Mouse (Mus musculus) cerebellum, adult 8-10 months (tissue): ENCODE data around the gene Atp8a2.

Source experiments
- DNase-seq: peaks from one replicate; pipeline ENCODE4 v3.0.0; 2022

The Atp8a2 gene

GRCm38 (mm10) chr14:59695160-59695559, 501.8 kb downstream of the Atp8a2 start:
- no peak for DNase-seq

DNA sequence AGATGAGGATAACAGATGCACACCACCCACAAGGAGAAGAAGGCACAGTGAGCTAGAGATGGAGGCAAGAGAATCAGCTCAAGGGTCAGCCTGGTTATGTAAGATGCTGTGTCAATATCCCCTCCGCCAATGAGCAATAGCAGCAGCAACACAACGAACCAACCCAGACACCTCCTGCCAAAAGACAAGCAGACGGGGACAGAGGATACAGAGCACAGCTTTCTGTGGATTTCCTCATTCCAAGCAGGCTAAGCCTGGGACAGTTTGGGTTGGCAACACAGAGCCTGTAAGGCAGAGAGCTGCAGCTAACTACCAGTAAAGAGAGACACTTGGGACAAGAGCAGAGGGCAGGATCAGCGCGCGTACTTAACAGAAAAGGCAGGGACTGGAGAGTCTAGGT, 504.8 kb downstream of the Atp8a2 start:
- DNase-seq = no peak

- DNase-seq = no peak
These were observed 505.6 kb downstream of the Atp8a2 start for GRCm38 (mm10) chr14:59691402-59691801.

- no peak for DNase-seq
These were observed 506.0 kb downstream of the Atp8a2 start for GRCm38 (mm10) chr14:59690954-59691353.

DNA sequence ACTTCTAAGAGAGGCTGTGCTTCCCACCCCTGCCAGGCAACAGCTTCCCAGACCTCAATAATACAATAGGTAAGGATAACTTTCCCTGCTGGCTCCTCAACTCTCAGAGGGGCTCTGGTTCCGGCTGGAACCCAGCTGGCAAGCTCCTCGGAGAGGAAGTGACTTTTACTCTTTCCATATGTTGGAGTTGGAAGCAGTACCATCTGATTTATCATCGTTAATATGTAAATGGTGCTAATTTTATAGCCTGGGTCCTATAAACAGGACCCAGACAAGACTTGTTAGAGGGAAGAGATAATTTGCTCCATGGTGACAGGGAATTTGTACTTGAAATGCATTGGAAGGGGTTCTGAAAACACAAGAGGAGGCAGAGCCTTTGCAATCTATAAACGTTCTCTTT, 507.4 kb downstream of the Atp8a2 start:
- DNase-seq = no peak

DNA sequence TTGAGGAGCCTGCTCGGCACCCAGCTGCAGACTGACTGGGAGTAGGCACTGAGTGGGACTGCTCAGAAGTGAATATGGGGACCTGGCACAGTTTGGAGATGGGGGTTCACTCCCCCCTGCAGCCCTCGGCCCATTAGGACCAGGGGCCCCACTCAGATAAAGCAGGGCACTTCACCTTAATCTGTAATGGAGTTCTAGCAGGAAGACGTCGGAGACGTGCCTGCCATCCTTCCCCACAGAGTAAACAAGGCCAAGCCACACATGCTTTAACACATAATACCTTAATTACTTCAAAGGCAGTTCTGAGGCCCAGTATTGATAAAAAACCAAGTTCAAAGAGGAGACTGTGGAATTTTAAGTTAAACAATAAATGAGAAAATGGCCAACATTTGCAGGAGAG, 510.8 kb downstream of the Atp8a2 start:
- no peak for DNase-seq

- DNase-seq = no peak
These were observed 511.6 kb downstream of the Atp8a2 start for GRCm38 (mm10) chr14:59685343-59685742.

DNA sequence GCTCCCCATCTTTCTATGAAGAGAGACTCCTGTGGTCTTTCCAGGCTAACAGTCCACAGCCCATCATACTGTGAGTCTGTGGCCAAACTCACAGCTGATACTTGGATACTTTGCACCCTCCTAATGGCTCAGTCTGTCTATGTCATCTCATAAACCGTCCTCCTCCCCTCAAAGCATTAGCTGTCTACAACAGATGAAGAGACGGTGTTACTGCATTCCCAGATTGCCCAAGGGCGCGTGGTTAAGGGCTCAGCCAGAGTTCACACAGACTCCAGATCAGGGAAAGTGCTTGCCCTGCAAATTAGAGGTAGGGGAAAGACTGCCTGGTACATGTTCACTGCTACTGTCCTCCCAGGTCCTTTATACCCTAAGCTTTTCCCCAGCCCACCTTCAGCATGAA, 515.1 kb downstream of the Atp8a2 start:
- no peak for DNase-seq

DNA sequence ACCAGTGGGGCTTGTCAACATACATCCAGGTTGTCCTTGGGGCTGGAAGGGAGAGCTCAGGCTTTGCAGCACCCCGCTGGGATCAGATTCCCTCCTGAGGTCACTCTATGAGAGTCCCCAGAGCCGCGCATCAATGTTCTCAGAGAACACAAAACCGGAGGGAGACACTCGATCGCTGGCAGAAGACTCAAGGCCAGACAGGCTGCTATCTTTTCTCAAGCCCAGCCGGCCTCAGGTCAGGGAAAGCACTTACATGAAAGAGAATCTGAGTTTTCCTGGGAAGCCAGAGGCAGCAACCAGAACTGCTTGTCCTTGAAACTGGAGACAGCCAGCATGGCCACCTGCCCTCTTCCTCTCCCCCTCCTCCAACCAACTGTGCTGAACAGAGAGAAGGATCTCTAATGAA, 519.4 kb downstream of the Atp8a2 start:
- no peak for DNase-seq

GRCm38 (mm10) chr14:59675330-59675729, 521.6 kb downstream of the Atp8a2 start:
- no peak for DNase-seq

GRCm38 (mm10) chr14:59674556-59674955, 522.4 kb downstream of the Atp8a2 start:
- no peak for DNase-seq

DNA sequence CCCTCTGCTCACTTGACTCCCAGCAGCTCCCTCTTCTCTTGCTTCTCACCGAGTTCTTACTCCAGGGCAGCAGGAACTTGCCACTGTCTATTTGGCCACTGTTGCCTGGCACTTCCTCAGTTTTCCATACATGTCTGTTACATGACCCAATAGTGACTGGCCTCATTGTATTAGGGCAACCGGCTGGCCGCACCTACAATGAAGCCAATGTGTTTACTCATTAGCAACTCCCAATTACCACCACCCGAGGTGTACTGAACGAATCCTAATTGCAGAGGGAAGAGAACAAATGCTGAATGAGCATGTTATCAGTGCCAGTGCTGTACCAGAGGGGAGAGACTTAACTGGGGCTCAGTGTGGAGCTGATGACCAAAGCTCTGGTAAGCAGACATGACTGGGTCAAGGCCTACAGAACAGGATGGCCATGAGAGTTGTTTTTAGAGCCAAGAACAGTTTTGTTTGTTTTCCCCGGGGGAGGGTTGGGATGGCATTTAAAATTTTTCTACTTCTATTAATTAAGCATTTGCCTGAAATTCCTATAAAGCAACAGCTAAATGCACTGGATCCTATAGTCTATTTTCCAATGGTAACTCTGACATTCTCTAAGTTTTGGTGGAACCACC, 524.0 kb downstream of the Atp8a2 start:
- no peak for DNase-seq

GRCm38 (mm10) chr14:59657098-59657497, 539.9 kb downstream of the Atp8a2 start:
- DNase-seq = no peak

- DNase-seq = no peak
These were observed 540.4 kb downstream of the Atp8a2 start for GRCm38 (mm10) chr14:59656591-59656990.

DNA sequence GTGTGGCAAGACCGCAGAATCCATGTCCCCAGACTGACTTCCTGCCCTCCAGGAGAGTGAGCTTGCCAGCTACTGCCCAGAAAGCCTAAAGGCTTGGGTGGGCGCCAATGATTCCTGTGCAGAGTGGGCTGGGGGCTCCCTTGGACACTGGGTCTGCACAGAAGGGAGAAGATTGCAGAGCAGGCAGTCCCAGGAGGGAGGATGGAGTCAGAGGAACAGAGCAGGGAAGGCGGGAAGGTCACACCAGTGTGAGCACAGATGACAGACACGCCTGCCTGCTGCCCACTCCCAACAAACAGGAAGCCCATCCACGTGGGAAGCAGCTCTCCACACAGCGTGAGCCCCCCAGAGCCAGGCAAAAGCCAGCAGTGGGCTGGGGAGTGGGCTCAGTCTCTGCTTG, 547.6 kb downstream of the Atp8a2 start:
- no peak for DNase-seq

- no peak for DNase-seq
These were observed 548.4 kb downstream of the Atp8a2 start for GRCm38 (mm10) chr14:59648611-59649010.

- no peak for DNase-seq
These were observed 549.9 kb downstream of the Atp8a2 start for GRCm38 (mm10) chr14:59646826-59647697.

DNA sequence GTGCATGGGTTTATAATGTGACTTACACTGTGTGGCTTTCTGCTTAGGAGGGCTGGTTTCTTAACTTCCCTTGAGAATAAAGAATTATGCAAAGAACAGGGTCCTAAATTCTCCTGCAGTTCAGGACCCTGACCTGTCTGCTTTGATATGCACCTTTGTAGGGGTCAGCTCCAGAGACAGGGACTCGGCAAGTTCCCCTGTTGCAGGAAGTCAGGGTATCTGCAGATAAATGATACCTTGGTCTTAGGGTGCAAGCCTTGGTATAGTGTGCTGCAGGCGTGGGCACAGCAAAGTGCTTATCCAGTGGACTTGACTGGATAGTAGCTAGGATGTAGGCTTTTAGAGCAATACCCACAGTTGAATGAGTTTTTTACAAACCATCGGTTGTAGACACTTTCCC, 552.1 kb downstream of the Atp8a2 start:
- no peak for DNase-seq

DNA sequence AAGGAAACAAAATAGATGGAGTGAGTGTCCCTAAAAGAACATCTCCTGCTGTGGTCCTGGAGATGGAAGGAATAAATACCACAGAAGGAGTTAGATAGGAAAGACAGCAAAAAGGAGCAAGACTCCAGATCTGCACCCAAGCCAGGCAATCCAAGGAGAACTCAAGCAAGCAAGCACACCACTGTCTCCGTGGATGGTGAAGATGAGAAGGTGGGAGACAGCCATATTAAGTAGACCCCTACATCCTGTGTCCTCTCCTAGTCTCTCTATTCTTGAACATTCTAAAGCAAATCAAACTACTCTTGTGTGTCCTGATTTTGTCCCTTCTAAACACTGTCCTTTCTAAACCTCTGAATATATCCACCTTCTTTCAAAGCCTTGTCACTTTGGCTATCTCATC, 552.8 kb downstream of the Atp8a2 start:
- DNase-seq = no peak

- no peak for DNase-seq
These were observed 553.4 kb downstream of the Atp8a2 start for GRCm38 (mm10) chr14:59643582-59643981.

DNA sequence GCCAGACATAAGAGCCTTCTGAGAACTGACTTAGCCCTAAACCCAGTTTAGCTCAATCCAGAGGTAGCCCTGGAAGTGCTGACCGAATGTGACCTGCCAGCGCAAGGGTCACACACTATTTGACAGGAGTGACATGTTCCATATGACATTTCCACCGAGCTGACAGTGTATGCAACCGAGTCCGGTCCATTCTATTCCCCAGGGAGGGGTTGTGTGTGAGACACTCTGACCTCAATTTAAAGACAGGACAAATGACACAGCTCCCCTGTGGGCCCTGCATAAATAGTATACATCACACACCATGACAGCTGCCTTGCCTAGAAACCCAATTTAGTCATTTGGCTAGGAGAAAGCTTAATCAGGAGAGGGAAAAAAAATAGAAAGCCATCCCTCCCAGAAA, 555.1 kb downstream of the Atp8a2 start:
- DNase-seq = no peak

- no peak for DNase-seq
These were observed 557.9 kb downstream of the Atp8a2 start for GRCm38 (mm10) chr14:59638906-59639703.

- no peak for DNase-seq
These were observed 563.0 kb downstream of the Atp8a2 start for GRCm38 (mm10) chr14:59633988-59634387.
